Mouse (Mus musculus): ENCODE data around the gene Napa. TPM values are rescaled to one million over a fixed set of nuclear protein-coding genes. Genes with fewer than 3 reads are reported as not detected.

Napa gene
- 270 TPM for polyA plus RNA-seq (2015; fragmentation: Illumina TruSeq; extraction: RNeasy Lipid Tissue Mini Kit (QIAGEN cat#74804); ENCODE audit: low read depth, low replicate concordance)

DNA sequence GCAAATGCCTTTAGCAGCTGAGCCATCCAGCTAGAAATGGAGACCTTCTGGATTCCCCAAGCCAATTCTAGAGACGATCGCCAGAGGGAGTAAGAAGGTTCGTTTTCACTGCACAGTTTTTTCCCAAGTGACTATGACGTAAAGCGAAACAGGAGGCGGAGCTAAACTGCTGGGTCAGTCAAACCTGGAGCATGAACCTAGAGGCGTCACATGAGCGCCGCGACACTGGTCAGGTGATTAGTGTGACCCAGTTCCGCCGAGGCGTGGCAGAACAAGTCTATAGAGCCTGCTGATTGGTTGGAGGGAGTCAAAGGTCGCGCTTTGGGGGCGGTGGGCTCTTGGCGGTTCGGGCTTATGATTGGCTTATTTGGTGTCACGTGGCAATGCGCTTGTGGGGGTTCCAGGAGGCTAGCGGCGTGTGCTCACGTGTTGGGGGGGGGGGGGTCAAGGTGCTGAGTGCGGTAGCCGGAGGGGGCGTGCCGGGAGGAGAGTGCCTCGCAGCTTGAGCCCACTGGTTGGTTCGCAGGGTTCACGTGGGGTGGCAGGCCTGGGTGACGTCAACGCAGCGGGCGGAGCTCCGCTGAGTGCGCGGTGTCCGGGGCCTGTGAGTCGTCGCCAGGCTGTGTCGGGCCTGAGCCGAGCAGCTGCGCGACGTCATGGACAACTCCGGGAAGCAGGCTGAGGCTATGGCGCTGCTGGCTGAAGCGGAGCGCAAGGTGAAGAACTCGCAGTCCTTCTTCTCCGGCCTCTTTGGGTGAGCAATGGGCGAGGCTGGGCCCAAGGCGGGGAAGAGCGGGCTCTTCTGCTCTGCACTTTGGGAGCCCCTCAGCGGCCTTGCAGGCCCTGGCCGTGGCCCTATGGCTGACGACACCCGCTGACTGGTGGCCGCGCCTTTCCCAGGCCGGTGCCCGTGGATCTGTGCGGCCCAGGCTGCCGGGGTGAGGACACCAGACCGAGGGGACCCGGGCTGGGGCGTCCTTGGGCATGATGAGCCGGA lies at the start of gene Napa:
Gene Napa, plus strand, starts transcription at position 438 of the 997 bp plus-strand sequence.

DNA sequence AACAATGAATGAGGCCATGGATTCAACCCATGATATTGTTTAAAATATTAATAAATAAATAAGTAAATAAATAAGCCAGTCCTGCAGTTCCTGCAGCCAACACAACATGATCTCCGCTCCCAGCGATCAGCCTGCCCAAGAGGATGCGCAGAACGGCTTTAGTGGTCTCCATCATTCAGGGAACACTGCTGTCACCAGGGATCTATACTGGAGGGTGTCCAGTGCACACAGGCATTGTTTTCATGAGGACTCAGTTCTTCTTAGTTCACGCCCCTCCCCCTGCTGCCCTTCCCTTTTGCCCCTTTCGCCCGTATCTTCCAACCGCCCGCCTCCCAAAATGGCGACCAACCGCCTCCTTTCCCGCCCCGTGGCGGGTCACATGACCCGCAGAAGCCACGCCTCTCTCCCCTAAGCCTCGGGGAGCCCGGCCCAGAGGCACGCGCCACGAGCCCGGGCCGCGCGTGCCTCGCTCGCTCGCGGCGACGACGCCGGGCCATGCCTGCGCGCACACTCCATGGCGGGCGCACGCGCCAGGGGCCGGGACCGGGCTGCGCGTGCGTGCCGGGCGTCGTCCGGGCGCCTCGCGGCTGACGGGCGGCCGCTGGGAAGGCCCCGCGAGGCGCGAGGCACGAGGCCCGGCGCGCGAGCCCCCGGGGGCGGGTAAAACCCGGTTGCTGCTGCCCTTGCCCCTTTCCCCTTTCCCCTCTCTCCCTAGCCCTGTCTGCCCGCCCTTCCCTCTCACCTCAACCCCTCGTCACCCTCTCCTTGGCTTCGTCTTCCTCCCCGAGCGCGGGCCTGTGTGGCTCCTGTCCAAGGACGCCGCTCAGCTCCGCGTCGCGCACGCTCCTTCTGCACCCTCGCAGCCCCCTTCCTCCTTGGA lies 36.8 kb upstream of the Napa start, which contains the start of gene Zfp541:
Gene Zfp541, plus strand, starts transcription at position 596 of the 880 bp plus-strand sequence.

DNA sequence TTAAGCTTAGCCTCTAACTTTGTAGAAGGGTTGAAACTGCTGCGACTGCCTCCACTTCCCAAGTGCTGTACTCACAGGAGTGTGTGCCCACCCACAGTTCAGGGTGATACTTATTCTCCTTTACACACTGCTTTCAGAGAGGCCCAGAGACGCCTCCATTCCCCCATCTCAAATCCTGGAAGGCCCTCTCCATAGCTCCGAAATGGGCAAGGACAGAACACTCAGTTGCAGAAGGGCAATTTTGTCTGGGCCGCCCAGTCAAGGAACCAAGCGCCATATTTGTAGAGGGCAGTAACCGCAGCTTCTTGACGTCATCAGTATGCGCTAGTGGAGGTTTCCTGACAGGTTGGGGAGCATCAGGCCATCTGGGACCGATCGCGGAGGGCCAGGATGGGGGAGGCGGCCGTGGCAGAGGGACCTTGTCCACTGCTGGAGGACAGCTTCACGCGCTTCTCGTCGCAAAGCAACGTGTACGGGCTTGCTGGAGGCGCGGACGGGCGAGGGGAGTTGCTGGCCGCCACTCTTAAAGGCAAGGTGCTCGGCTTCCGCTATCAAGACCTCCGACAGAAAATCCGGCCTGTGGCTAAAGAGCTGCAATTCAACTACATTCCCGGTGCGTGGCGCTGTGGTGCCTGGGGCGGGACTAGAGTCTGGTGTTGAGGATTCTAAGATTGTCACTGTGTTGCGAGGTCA lies 21.5 kb downstream of the Napa start, which contains the start of gene Kptn:
Gene Kptn, plus strand, starts transcription at position 327 of the 693 bp plus-strand sequence.

DNA sequence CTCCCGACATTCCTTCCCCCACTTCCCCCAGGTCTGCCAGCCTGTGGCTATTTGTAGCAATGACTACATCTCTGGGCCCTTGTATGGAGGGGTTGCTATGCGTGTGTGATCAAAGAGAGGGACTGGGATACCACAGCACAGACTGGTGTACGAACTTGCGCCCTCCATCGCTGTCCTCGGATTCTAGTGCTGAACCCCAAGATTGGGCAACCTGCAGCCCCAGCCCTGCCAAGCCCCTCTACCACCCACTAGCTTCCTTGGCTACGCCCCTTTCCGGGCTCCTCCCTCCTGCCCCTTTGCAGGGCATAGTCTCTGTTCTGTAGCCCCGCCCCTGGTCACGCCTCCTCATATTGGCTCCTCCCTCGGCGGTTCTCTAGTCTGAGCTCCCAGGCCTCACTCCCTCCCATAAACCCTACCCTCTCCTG lies 31.2 kb downstream of the Napa start, which contains the start of gene Slc8a2:
Gene Slc8a2, plus strand, starts transcription at position 406 of the 425 bp plus-strand sequence.

Other genes with a start within 250 kb of the Napa start
- not detected for gene Crx, start 218.5 kb upstream of the Napa start, polyA plus RNA-seq (2015; fragmentation: Illumina TruSeq; extraction: RNeasy Lipid Tissue Mini Kit (QIAGEN cat#74804); ENCODE audit: low read depth, low replicate concordance)
- gene Crxos, start 215.8 kb upstream of the Napa start, polyA plus RNA-seq (2015; fragmentation: Illumina TruSeq; extraction: RNeasy Lipid Tissue Mini Kit (QIAGEN cat#74804); ENCODE audit: low read depth, low replicate concordance) = not detected
- gene Selenow, start 176.1 kb upstream of the Napa start, polyA plus RNA-seq (2015; fragmentation: Illumina TruSeq; extraction: RNeasy Lipid Tissue Mini Kit (QIAGEN cat#74804); ENCODE audit: low read depth, low replicate concordance) = 2,025 TPM
- 116 TPM for gene Nop53, start 152.4 kb upstream of the Napa start, polyA plus RNA-seq (2015; fragmentation: Illumina TruSeq; extraction: RNeasy Lipid Tissue Mini Kit (QIAGEN cat#74804); ENCODE audit: low read depth, low replicate concordance)
- 4.2 TPM for gene Ehd2, start 130.9 kb upstream of the Napa start, polyA plus RNA-seq (2015; fragmentation: Illumina TruSeq; extraction: RNeasy Lipid Tissue Mini Kit (QIAGEN cat#74804); ENCODE audit: low read depth, low replicate concordance)
- 7.0 TPM for gene Bicra, start 50.5 kb upstream of the Napa start, polyA plus RNA-seq (2015; fragmentation: Illumina TruSeq; extraction: RNeasy Lipid Tissue Mini Kit (QIAGEN cat#74804); ENCODE audit: low read depth, low replicate concordance)
- gene Zfp541, start 36.6 kb upstream of the Napa start, polyA plus RNA-seq (2015; fragmentation: Illumina TruSeq; extraction: RNeasy Lipid Tissue Mini Kit (QIAGEN cat#74804); ENCODE audit: low read depth, low replicate concordance) = 0.37 TPM
- 35.9 TPM for gene Kptn, start 21.4 kb downstream of the Napa start, polyA plus RNA-seq (2015; fragmentation: Illumina TruSeq; extraction: RNeasy Lipid Tissue Mini Kit (QIAGEN cat#74804); ENCODE audit: low read depth, low replicate concordance)
- gene Slc8a2, start 31.4 kb downstream of the Napa start, polyA plus RNA-seq (2015; fragmentation: Illumina TruSeq; extraction: RNeasy Lipid Tissue Mini Kit (QIAGEN cat#74804); ENCODE audit: low read depth, low replicate concordance) = 115 TPM
- gene Meis3, start 76.6 kb downstream of the Napa start, polyA plus RNA-seq (2015; fragmentation: Illumina TruSeq; extraction: RNeasy Lipid Tissue Mini Kit (QIAGEN cat#74804); ENCODE audit: low read depth, low replicate concordance) = 45.1 TPM
- gene Dhx34, start 123.6 kb downstream of the Napa start, polyA plus RNA-seq (2015; fragmentation: Illumina TruSeq; extraction: RNeasy Lipid Tissue Mini Kit (QIAGEN cat#74804); ENCODE audit: low read depth, low replicate concordance) = 5.7 TPM
- gene C5ar2, start 145.7 kb downstream of the Napa start, polyA plus RNA-seq (2015; fragmentation: Illumina TruSeq; extraction: RNeasy Lipid Tissue Mini Kit (QIAGEN cat#74804); ENCODE audit: low read depth, low replicate concordance) = 0.58 TPM
- 0.92 TPM for gene C5ar1, start 161.1 kb downstream of the Napa start, polyA plus RNA-seq (2015; fragmentation: Illumina TruSeq; extraction: RNeasy Lipid Tissue Mini Kit (QIAGEN cat#74804); ENCODE audit: low read depth, low replicate concordance)
- 30.5 TPM for gene Inafm1, start 175.2 kb downstream of the Napa start, polyA plus RNA-seq (2015; fragmentation: Illumina TruSeq; extraction: RNeasy Lipid Tissue Mini Kit (QIAGEN cat#74804); ENCODE audit: low read depth, low replicate concordance)
- 73.0 TPM for gene Ccdc9, start 188.3 kb downstream of the Napa start, polyA plus RNA-seq (2015; fragmentation: Illumina TruSeq; extraction: RNeasy Lipid Tissue Mini Kit (QIAGEN cat#74804); ENCODE audit: low read depth, low replicate concordance)
- 4.6 TPM for gene Bbc3, start 209.9 kb downstream of the Napa start, polyA plus RNA-seq (2015; fragmentation: Illumina TruSeq; extraction: RNeasy Lipid Tissue Mini Kit (QIAGEN cat#74804); ENCODE audit: low read depth, low replicate concordance)

Measured in brain, adult 10 weeks (tissue).